Mouse (Mus musculus) layer of hippocampus, adult 18-20 months (tissue): Measurements from ENCODE around the gene Ly9. TPM values are rescaled to one million over a fixed set of nuclear protein-coding genes. Genes with fewer than 3 reads are reported as not detected.

Experiments
- DNase-seq, 2 experiments: peaks; one replicate each; pipeline ENCODE4 v3.0.0; 2022; ENCODE audit warnings: low spot score in 2 of 2
- long read RNA-seq: library from polyadenylated mRNA; stranded (forward); transcript quantifications from one replicate; pipeline ENCODE4 v2.0.0, GENCODE M21; 2021
- total RNA-seq, 2 experiments: library from RNA; stranded (reverse); gene quantifications; 2 replicates each; pipeline ENCODE4 v1.2.3; 2021

Ly9 gene
- under 1 TPM; 0.15 to 0.20 TPM for total RNA-seq
- long read RNA-seq, result 0 reads

DNA sequence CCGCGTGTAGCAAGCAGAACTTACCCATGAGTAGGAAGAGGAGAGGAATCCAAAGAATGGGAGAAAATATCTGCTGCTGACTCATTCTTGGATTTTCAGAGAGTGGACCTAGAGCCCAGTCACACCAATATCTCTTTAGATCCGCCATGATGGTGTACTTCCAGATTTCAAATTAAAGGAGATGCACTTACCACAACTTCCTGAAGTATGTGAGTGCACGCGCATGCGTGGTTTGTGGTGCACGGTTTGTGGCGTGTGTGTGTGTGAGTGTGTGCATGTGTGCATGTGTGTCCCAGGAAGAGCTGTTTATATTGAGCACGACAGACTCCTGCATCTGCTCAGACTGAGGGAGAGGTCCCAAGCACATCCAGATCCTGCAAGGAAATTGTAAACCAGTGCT, at the start of gene Ly9:
Gene Ly9 (minus strand): TSS at position 235 of the 400 bp plus-strand sequence.
- no peak for DNase-seq

DNA sequence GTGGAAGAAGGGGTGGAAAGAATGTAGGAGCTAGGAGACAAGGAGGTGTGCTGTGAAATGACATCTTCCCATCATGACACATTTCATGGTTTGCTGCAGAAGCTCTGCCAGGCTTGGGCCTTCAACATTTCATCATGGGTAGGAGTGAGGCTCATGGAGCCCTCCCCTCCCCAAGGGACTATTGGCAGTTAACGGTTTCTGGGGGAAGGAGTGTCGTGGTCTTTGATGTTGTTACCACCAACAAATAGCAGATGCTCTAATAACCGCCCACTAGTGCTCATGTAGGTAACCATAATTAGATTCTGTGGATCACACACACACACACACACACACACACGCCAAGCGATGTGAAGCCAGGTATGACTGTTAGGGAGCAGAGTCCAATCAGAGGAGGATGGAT, 45.5 kb upstream of the Ly9 start, which contains the start of gene Slamf7:
Gene Slamf7 (minus strand): TSS at position 302 of the 400 bp plus-strand sequence.
- DNase-seq, result no peak

- no peak for DNase-seq
Observed at GRCm38 (mm10) chr1:171648840-171649239, 41.6 kb upstream of the Ly9 start.

DNA sequence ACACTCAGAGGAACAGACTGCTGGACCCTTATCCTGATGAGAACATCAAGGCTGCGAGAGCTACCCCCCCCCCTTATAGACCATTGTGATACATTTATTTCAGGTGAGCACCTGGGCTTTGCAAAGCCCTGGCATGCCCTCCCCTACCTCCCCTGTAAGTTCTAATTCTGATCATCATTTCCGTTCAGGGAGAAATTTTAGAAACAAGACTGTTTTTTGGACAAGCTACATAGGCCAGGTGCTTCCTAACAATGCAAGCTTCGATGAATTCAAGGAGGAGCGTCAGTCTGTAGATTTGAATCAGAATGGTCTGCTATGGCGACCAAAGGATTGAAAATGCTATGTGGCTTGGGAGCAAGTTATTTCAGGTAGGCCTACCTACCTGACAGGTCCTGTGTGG, 40.5 kb upstream of the Ly9 start:
- no peak for DNase-seq

DNA sequence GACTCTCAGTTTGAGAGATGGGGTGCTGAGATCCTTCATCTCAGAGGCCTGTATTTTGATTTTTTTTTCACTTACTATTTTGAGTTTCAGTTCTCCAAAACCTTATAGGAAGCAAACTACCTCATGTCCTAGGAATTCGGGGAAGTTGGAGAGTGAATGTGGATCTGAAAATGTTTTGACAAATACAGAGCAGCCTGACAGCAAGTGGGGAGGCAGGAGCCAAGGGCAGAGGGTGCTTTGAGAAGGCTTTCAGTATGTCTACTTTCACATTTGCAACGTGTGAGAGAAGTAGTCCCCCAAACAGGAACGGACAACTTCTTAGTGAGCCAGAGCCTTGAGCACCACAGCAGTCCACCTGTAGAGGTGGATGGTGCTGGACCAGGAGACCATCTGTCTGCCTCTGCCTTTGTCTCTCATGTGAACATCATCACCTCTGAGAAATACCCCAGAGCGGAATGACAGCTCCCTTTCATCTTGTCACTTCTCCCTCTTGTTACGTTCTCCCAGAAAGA, 39.3 kb upstream of the Ly9 start:
- no peak for DNase-seq

DNA sequence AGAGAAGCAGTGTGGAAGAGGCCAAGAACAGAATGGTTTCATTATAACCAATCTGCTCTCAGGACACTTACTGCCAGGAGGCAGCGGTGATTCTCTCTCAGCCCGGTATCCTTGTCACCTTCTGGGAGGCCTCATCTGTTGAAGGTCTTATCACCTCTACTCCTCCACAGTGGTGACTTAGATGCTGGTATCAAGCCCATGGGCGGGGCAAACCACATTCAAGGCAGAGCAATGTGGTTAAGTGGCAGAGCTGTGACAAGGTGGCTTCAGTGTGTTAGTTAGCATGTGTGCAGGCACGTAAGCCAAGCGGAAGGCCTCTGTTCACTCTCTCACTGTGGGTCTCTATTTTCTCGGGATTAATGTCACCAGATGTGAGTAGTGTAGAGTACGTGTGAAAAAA, 36.4 kb upstream of the Ly9 start:
- no peak for DNase-seq

DNA sequence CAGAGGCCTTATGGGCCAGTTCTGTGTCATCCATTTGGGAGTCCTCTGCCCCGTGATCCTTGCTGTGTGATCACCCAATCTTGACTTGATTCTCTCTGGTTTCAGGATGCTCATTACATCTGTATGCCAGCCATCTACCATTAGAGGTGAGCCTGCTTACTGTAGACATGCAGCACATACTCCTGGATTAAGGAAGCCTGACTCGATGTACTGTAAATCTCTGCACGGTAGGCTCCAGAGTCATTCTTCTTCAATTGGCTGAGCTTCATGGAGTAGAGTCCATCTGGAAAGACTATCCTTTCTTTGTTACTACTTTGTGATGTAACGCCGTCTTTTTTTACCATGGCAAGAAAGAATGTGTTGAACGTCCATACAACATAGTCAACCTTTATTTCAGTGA, 33.6 kb upstream of the Ly9 start:
- DNase-seq, result no peak

DNA sequence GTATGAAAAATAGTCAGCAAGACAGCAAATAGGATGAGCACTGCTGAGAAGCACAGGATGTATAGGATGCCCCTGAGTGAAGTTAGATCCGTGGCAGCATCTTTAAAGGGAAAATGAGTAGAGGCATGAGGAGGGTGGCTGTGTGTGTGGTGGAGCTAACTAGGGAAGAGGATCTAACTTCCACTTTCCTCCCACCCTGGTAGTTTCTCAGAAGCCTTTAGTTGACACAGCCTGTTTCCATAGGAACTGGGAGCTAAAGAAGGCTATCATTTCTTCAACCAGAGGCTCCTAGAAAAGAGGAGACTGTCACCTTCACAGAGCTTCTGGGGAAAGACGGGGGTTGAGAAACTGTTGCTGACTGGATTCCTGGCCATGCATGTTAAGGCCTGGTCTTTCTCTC, 31.5 kb upstream of the Ly9 start:
- no peak for DNase-seq

- no peak for DNase-seq
Observed at GRCm38 (mm10) chr1:171637101-171637500, 29.9 kb upstream of the Ly9 start.

GRCm38 (mm10) chr1:171635696-171636095, 28.5 kb upstream of the Ly9 start:
- no peak for DNase-seq

- peak; percentile 16 to 45 for DNase-seq
Observed at GRCm38 (mm10) chr1:171631447-171631846, 24.2 kb upstream of the Ly9 start.

- peak in 1 of 2 experiments; percentile 53 for DNase-seq
Observed at GRCm38 (mm10) chr1:171630912-171631311, 23.7 kb upstream of the Ly9 start.

DNA sequence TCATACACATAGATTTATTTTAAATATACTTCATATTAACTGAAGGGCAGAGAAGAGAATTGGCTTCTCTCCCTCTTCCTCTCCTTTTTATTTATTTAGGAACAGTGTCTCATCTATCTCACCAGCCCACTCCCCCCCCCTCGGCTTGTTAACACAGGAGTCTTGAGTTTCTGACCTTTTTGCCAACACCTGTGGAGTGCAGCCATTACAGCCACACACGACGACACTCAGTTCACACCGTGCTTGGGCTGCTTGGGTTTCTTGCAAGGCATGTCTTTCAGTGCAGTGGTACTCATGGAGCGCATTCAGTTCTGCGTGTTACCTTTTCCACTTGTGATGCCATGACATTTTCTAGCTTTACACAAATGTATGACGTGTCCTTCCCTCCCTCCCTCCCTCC, 22.8 kb upstream of the Ly9 start:
- DNase-seq, result no peak

DNA sequence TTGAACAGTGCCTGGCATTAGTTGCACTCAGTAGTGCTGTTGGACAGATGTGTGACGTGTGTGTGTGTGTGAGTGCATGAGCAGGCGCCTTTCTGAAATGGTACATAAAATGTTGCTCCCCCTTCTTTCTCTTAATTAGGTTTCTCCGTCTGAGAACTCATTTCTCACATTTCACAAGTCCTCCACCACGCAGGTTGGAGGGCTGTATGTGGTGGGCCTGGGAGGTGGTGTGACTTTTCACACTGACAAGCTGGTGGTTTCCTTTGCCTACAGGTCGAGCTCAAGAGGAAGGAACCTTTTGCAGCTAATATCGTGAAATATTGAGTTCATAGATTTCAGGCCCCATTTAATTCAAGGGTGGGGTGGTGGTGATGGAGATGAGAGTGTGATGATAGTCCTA, 22.0 kb upstream of the Ly9 start:
- DNase-seq, result no peak

GRCm38 (mm10) chr1:171627801-171628200, 20.6 kb upstream of the Ly9 start:
- DNase-seq, result no peak

DNA sequence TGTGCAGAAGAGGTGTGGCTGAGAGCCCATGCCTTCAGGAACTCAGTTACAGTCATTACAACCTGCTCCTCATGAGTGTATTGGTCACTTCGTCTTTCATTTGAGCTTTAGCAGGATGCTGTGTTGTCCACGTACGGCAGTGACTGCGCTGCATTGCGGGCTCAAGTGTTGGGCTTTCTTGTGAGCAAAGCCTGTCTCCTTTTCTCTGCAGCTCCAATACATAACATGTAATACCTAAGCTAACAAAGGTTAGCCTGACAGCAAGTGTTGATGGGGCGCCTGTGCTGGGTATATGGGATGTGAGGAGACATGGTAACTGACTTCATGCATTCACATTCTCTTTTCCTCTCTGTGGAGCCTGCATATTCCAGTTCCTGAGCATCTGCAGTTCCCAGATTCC, 12.9 kb upstream of the Ly9 start:
- no peak for DNase-seq

- DNase-seq, result no peak
Observed at GRCm38 (mm10) chr1:171619645-171620044, 12.4 kb upstream of the Ly9 start.

GRCm38 (mm10) chr1:171619001-171619400, 11.8 kb upstream of the Ly9 start:
- no peak for DNase-seq

DNA sequence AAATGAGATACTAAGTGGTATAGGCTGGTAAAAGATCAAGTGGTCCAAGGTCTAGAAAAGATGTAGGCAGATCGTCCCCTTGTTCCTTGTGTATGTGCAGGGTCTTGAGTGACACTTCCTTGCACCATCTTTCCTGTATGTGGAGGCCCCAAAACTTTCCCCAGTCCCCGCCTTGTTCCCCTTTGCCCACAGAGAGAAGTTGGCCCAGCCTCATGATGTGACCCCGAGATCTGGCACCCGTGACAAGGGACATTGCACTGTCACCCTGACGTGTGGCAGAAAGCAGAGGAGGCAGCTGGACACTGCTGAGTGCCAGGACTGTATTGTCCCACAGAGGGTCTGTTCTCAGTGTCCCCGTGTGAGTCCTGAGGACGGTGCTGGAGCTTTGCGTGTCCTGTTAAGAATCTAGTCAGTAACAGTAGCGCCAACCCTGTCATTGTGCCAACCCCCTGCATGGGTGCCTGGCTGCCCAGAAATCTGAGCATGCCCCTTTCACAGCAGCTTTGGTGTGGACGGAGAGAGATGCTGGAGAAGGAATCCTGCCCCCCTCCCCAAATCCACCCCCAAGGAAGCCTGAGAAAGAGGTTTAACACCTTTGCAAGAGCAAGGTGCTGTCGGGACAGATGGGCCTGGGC, 9.8 kb upstream of the Ly9 start:
- DNase-seq, result no peak

- peak in 1 of 2 experiments; percentile 24 for DNase-seq
Observed at GRCm38 (mm10) chr1:171613962-171614361, 6.8 kb upstream of the Ly9 start.

DNA sequence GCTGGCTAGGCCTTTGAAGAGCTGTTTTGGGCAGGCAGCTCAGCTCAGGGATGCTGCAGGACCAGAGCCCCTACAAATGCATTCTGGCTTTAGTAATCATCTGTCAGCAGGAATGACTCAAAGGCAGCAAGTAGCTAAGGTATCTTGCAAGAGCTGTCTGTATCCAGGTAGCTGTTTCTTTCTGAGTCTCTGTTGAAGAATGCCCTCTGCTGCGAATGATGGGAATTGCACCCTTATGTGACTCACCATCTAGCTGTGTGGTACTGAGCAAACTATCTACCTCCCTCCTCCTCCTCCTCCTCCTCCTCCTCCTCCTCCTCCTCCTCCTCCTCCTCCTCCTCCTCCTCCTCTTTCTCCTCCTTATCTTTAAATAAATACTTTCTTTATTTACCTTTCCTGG, 3.6 kb upstream of the Ly9 start:
- no peak for DNase-seq

GRCm38 (mm10) chr1:171610026-171610425, 2.8 kb upstream of the Ly9 start:
- DNase-seq, result no peak

DNA sequence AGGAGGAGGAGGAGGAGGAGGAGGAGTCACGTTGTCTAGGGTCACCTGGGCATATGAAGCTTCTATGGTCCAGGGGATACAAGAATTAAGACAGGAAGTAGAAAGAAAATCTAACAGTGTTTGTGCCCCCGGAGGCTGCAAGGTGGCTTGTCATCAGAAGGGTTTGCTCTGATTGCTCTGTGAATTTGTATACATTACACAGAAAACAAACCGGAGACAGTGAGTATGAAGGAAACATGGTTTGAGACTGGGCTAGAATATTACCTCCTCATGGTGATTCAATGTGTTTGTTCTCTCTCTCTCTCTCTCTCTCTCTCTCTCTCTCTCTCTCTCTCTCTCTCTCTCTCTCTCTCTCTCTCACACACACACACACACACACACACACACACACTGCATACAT, 554 bp downstream of the Ly9 start:
- no peak for DNase-seq
